Mouse (Mus musculus): ENCODE measurements at regions not wholly inside any gene's neighbourhood (a gene's known extent, or its start where the extent isn't known, plus 50 kb on each side); places are given as distances from the start of the nearest gene placed in this dataset.

DNA sequence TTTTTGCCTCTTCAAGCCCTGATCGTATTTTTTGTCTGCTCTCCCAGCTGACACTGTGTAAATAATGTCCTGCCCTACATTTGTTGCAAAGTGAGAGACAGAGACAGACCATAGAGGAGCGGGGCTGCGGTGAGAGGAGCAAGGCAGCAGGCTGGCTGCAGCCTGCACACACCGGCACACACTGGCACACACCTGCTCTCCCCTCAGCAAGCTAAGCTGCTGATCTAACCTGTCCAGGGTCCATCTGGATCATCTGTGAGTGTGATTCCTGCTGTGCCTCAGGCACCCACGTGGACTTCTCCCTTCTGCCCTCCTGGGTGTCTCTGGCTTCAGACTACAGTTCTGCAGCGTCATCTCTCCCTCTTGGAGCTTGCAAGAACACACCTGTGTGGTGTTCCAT, 50.4 kb upstream of the Epcam start:
- in situ Hi-C loops (cut with MboI; ENCODE audit: unreplicated experiment in 2 of 2): no loop called here
